Mouse (Mus musculus): ENCODE measurements around the gene Ddit4l. TPM values are rescaled to one million over a fixed set of nuclear protein-coding genes. Genes with fewer than 3 reads are reported as not detected.
A peak's percentile ranks its signal among the peaks of the same experiment; 100 is the strongest.
"Not testable (repeated sequence)": the region's sequence is repeated elsewhere in the genome, so short reads cannot be mapped to it uniquely, and the experiment has no call there.

Gene Ddit4l
- polyA plus RNA-seq, 1 experiment from 2014 or later = 10.2 TPM

- Histone ChIP-seq H3K27ac (peak overlapping the region; percentile 77), H3K36me3 (replicated peaks) (no peaks in the 10 kb centered on the region), H3K4me1 (peaks cover 27% of the 10 kb centered on the region), H3K9me3 (no peaks in the 10 kb centered on the region), H3K4me3 (peak overlapping the region; percentile 57), H3K27me3 (ENCODE audit: poor library complexity, severe bottlenecking) (peaks cover 45% of the 10 kb centered on the region)
- DNase-seq (ENCODE audit: extremely low spot score, low spot score) = peak; percentile 73
- WGBS = 1% methylated on average over 47 of the region's 47 CpGs
These were observed 2.4 kb downstream of the Ddit4l start for GRCm38 (mm10) chr3:137623581-137624362.

- H3K36me3 ChIP-seq (replicated peaks) = no peaks in the 10 kb centered on the region
- no peaks in the 10 kb centered on the region for H3K9me3 ChIP-seq
- H3K4me3 ChIP-seq = no peak overlapping the region
- H3K4me1 ChIP-seq = peaks cover 27% of the 10 kb centered on the region
- H3K27ac ChIP-seq = no peak overlapping the region
- no peak for DNase-seq (ENCODE audit: extremely low spot score, low spot score)
- 89% methylated on average over 5 of the region's 5 CpGs for WGBS
- peaks cover 45% of the 10 kb centered on the region for H3K27me3 ChIP-seq (ENCODE audit: poor library complexity, severe bottlenecking)
These were observed 3.6 kb downstream of the Ddit4l start for GRCm38 (mm10) chr3:137625054-137625453.

GRCm38 (mm10) chr3:137633726-137634125, 12.3 kb downstream of the Ddit4l start:
- Histone ChIP-seq H3K36me3 (replicated peaks) (no peaks in the 10 kb centered on the region), H3K27ac (no peak overlapping the region), H3K4me1 (no peaks in the 10 kb centered on the region), H3K27me3 (ENCODE audit: poor library complexity, severe bottlenecking) (no peaks in the 10 kb centered on the region), H3K9me3 (no peaks in the 10 kb centered on the region), H3K4me3 (no peak overlapping the region)
- DNase-seq (ENCODE audit: extremely low spot score, low spot score) = no peak
- WGBS = 88% methylated on average over 10 of the region's 10 CpGs

GRCm38 (mm10) chr3:137636571-137636970, 15.2 kb downstream of the Ddit4l start:
- H3K27ac ChIP-seq = no peak overlapping the region
- 89% methylated on average over 4 of the region's 4 CpGs for WGBS
- no peaks in the 10 kb centered on the region for H3K36me3 ChIP-seq (replicated peaks)
- no peak for DNase-seq (ENCODE audit: extremely low spot score, low spot score)
- no peaks in the 10 kb centered on the region for H3K4me1 ChIP-seq
- no peak overlapping the region for H3K4me3 ChIP-seq
- no peaks in the 10 kb centered on the region for H3K27me3 ChIP-seq (ENCODE audit: poor library complexity, severe bottlenecking)
- H3K9me3 ChIP-seq = no peaks in the 10 kb centered on the region

- no peak for DNase-seq (ENCODE audit: extremely low spot score, low spot score)
These were observed 19.8 kb downstream of the Ddit4l start for GRCm38 (mm10) chr3:137641238-137641637.

GRCm38 (mm10) chr3:137642137-137642536, 20.7 kb downstream of the Ddit4l start:
- peaks cover 6% of the 10 kb centered on the region; the same call in 1 of the 2 replicates for H3K4me1 ChIP-seq
- no peak for DNase-seq (ENCODE audit: extremely low spot score, low spot score)
- no peaks in the 10 kb centered on the region for H3K36me3 ChIP-seq (replicated peaks)

More at GRCm38 (mm10) chr3:137641238-137641637, 19.8 kb downstream of the Ddit4l start:
- no peaks in the 10 kb centered on the region for H3K27me3 ChIP-seq (ENCODE audit: poor library complexity, severe bottlenecking)
- WGBS = 87% methylated on average over 5 of the region's 5 CpGs
- peaks cover 6% of the 10 kb centered on the region; the same call in 1 of the 2 replicates for H3K4me1 ChIP-seq
- no peak overlapping the region for H3K4me3 ChIP-seq
- H3K36me3 ChIP-seq (replicated peaks) = no peaks in the 10 kb centered on the region
- no peaks in the 10 kb centered on the region for H3K9me3 ChIP-seq
- H3K27ac ChIP-seq = no peak overlapping the region

GRCm38 (mm10) chr3:137642568-137642967, 21.2 kb downstream of the Ddit4l start:
- Histone ChIP-seq H3K4me3 (no peak overlapping the region), H3K36me3 (replicated peaks) (no peaks in the 10 kb centered on the region), H3K4me1 (peaks cover 6% of the 10 kb centered on the region; the same call in 1 of the 2 replicates), H3K27ac (no peak overlapping the region), H3K9me3 (no peaks in the 10 kb centered on the region), H3K27me3 (ENCODE audit: poor library complexity, severe bottlenecking) (no peaks in the 10 kb centered on the region)
- 76% methylated on average over 3 of the region's 3 CpGs for WGBS
- DNase-seq (ENCODE audit: extremely low spot score, low spot score) = no peak

More at GRCm38 (mm10) chr3:137642137-137642536, 20.7 kb downstream of the Ddit4l start:
- 65% methylated on average over 8 of the region's 8 CpGs for WGBS
- Histone ChIP-seq H3K4me3 (no peak overlapping the region), H3K27me3 (ENCODE audit: poor library complexity, severe bottlenecking) (no peaks in the 10 kb centered on the region), H3K27ac (no peak overlapping the region), H3K9me3 (no peaks in the 10 kb centered on the region)

GRCm38 (mm10) chr3:137644081-137644480, 22.7 kb downstream of the Ddit4l start:
- no peaks in the 10 kb centered on the region for H3K9me3 ChIP-seq
- no peak overlapping the region for H3K27ac ChIP-seq
- H3K27me3 ChIP-seq (ENCODE audit: poor library complexity, severe bottlenecking) = no peaks in the 10 kb centered on the region
- 96% methylated on average over 3 of the region's 3 CpGs for WGBS
- H3K4me1 ChIP-seq = peaks cover 6% of the 10 kb centered on the region; the same call in 1 of the 2 replicates
- no peaks in the 10 kb centered on the region for H3K36me3 ChIP-seq (replicated peaks)
- DNase-seq (ENCODE audit: extremely low spot score, low spot score) = no peak
- no peak overlapping the region for H3K4me3 ChIP-seq

GRCm38 (mm10) chr3:137644947-137645346, 23.5 kb downstream of the Ddit4l start:
- no peak overlapping the region for H3K27ac ChIP-seq
- WGBS = 86% methylated on average over 6 of the region's 6 CpGs
- no peaks in the 10 kb centered on the region for H3K36me3 ChIP-seq (replicated peaks)
- peaks cover 6% of the 10 kb centered on the region; the same call in 1 of the 2 replicates for H3K4me1 ChIP-seq
- no peak for DNase-seq (ENCODE audit: extremely low spot score, low spot score)
- H3K27me3 ChIP-seq (ENCODE audit: poor library complexity, severe bottlenecking) = no peaks in the 10 kb centered on the region
- no peak overlapping the region for H3K4me3 ChIP-seq
- no peaks in the 10 kb centered on the region for H3K9me3 ChIP-seq

GRCm38 (mm10) chr3:137647427-137648100, 26.2 kb downstream of the Ddit4l start:
- no peaks in the 10 kb centered on the region for H3K27me3 ChIP-seq (ENCODE audit: poor library complexity, severe bottlenecking)
- no peak for DNase-seq (ENCODE audit: extremely low spot score, low spot score)
- 90% methylated on average over 12 of the region's 12 CpGs for WGBS
- no peaks in the 10 kb centered on the region for H3K4me1 ChIP-seq
- H3K4me3 ChIP-seq = no peak overlapping the region
- H3K9me3 ChIP-seq = no peaks in the 10 kb centered on the region
- H3K27ac ChIP-seq = no peak overlapping the region
- no peaks in the 10 kb centered on the region for H3K36me3 ChIP-seq (replicated peaks)

GRCm38 (mm10) chr3:137649112-137649511, 27.7 kb downstream of the Ddit4l start:
- H3K4me3 ChIP-seq = no peak overlapping the region
- WGBS = 85% methylated on average over 5 of the region's 5 CpGs
- H3K4me1 ChIP-seq = no peaks in the 10 kb centered on the region
- no peak for DNase-seq (ENCODE audit: extremely low spot score, low spot score)
- no peaks in the 10 kb centered on the region for H3K36me3 ChIP-seq (replicated peaks)
- no peaks in the 10 kb centered on the region for H3K9me3 ChIP-seq
- H3K27me3 ChIP-seq (ENCODE audit: poor library complexity, severe bottlenecking) = no peaks in the 10 kb centered on the region
- no peak overlapping the region for H3K27ac ChIP-seq

GRCm38 (mm10) chr3:137652853-137653252, 31.4 kb downstream of the Ddit4l start:
- H3K27me3 ChIP-seq (ENCODE audit: poor library complexity, severe bottlenecking) = no peaks in the 10 kb centered on the region
- no peak overlapping the region for H3K4me3 ChIP-seq
- no peaks in the 10 kb centered on the region for H3K36me3 ChIP-seq (replicated peaks)
- H3K9me3 ChIP-seq = no peaks in the 10 kb centered on the region
- WGBS = 93% methylated on average over 2 of the region's 2 CpGs
- no peak for DNase-seq (ENCODE audit: extremely low spot score, low spot score)
- H3K4me1 ChIP-seq = no peaks in the 10 kb centered on the region
- no peak overlapping the region for H3K27ac ChIP-seq

GRCm38 (mm10) chr3:137671224-137671623, 49.8 kb downstream of the Ddit4l start, which contains the start of gene Gm21962:
Gm21962 (plus strand) TSS chr3:137671524.
- WGBS = no CpG with 5 or more reads among the region's 3 CpGs
- DNase-seq (ENCODE audit: extremely low spot score, low spot score); H3K27ac ChIP-seq; H3K4me3 ChIP-seq; H3K27me3 ChIP-seq (ENCODE audit: poor library complexity, severe bottlenecking); H3K4me1 ChIP-seq; H3K36me3 ChIP-seq (replicated peaks); H3K9me3 ChIP-seq: not testable (repeated sequence)
